Comparison of ENCODE assay signal across 8 mouse cellular contexts in the genomic region with DNA sequence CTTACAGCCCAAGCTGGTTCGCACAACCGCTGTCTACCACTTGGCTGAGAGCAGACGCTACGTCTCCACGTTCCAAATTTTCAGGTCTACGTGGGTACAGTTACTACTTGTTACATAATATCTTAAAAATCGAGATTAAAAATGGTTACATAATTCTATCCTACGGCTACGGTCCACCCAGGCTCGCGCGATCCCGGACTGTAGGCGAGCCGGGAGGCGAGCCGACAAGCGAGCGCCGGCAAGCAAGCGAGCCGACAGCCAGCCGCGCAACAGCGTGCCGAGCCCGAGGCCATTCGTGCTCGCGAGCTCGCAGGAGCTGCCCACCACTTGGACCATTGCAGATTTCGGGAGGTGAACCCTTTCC. TPM values are rescaled to one million over a fixed set of nuclear protein-coding genes. Genes with fewer than 3 reads are reported as not detected.
DNase-seq lines count a peak whose midpoint lies in the region; ATAC-seq lines count a peak whose summit lies in the region.

No protein-coding gene starts in this region.

- WGBS in kidney, embryonic 16.5 days = 47% methylated on average over 32 of the region's 32 CpGs
- WGBS in embryonic facial prominence, embryonic 13.5 days = 60% methylated on average over 32 of the region's 32 CpGs
- WGBS in hindbrain, embryonic 13.5 days = 54% methylated on average over 32 of the region's 32 CpGs
- 59% methylated on average over 32 of the region's 32 CpGs for WGBS in midbrain, embryonic 13.5 days

- H3K4me1 ChIP-seq in kidney, embryonic 16.5 days (ENCODE audit: insufficient read depth, low read length) = no peaks in the 10 kb centered on the region
- peaks cover 8% of the 10 kb centered on the region; the same call in 1 of the 2 replicates for H3K4me1 ChIP-seq in embryonic facial prominence, embryonic 13.5 days
- peaks cover 7% of the 10 kb centered on the region for H3K4me1 ChIP-seq in hindbrain, embryonic 13.5 days (replicated peaks)
- H3K4me1 ChIP-seq in midbrain, embryonic 13.5 days (replicated peaks) = no peaks in the 10 kb centered on the region

- peaks cover 56% of the 10 kb centered on the region for H3K9me3 ChIP-seq in kidney, embryonic 16.5 days (ENCODE audit: low read length)
- H3K9me3 ChIP-seq in embryonic facial prominence, embryonic 13.5 days = peaks cover 69% of the 10 kb centered on the region
- H3K9me3 ChIP-seq in hindbrain, embryonic 13.5 days = peaks cover 22% of the 10 kb centered on the region
- peaks cover 28% of the 10 kb centered on the region for H3K9me3 ChIP-seq in midbrain, embryonic 13.5 days

- H3K27ac ChIP-seq in kidney, embryonic 16.5 days (ENCODE audit: low read length) = no peak overlapping the region
- no peak overlapping the region for H3K27ac ChIP-seq in embryonic facial prominence, embryonic 13.5 days
- H3K27ac ChIP-seq in hindbrain, embryonic 13.5 days = peak overlapping the region; percentile 82; the same call in 1 of the 2 replicates
- H3K27ac ChIP-seq in midbrain, embryonic 13.5 days = no peak overlapping the region

- peaks cover 69% of the 10 kb centered on the region for H3K36me3 ChIP-seq in kidney, embryonic 16.5 days (ENCODE audit: insufficient read depth, low read length)
- H3K36me3 ChIP-seq in embryonic facial prominence, embryonic 13.5 days = peaks cover 89% of the 10 kb centered on the region
- peaks cover 17% of the 10 kb centered on the region for H3K36me3 ChIP-seq in hindbrain, embryonic 13.5 days
- peaks cover 31% of the 10 kb centered on the region for H3K36me3 ChIP-seq in midbrain, embryonic 13.5 days

- H3K4me2 ChIP-seq in kidney, embryonic 16.5 days (replicated peaks; ENCODE audit: low read depth, low read length) = no peak overlapping the region
- peak overlapping the region; percentile 61 for H3K4me2 ChIP-seq in embryonic facial prominence, embryonic 13.5 days
- peak overlapping the region; percentile 56 for H3K4me2 ChIP-seq in hindbrain, embryonic 13.5 days
- H3K4me2 ChIP-seq in midbrain, embryonic 13.5 days (replicated peaks) = peak overlapping the region; percentile 55

- no peak overlapping the region for H3K9ac ChIP-seq in kidney, embryonic 16.5 days (replicated peaks; ENCODE audit: low read length)
- no peak overlapping the region for H3K9ac ChIP-seq in embryonic facial prominence, embryonic 13.5 days
- H3K9ac ChIP-seq in hindbrain, embryonic 13.5 days = no peak overlapping the region
- H3K9ac ChIP-seq in midbrain, embryonic 13.5 days (replicated peaks) = no peak overlapping the region

- peaks cover 80% of the 10 kb centered on the region for H3K27me3 ChIP-seq in kidney, embryonic 16.5 days (ENCODE audit: insufficient read depth, low read length)
- peaks cover 97% of the 10 kb centered on the region for H3K27me3 ChIP-seq in embryonic facial prominence, embryonic 13.5 days
- H3K27me3 ChIP-seq in hindbrain, embryonic 13.5 days = peaks cover 81% of the 10 kb centered on the region
- peaks cover 89% of the 10 kb centered on the region for H3K27me3 ChIP-seq in midbrain, embryonic 13.5 days

- no peak overlapping the region for H3K4me3 ChIP-seq in kidney, embryonic 16.5 days (ENCODE audit: low read length)
- no peak overlapping the region for H3K4me3 ChIP-seq in embryonic facial prominence, embryonic 13.5 days
- H3K4me3 ChIP-seq in hindbrain, embryonic 13.5 days = peak overlapping the region; percentile 42
- peak overlapping the region; percentile 44 for H3K4me3 ChIP-seq in midbrain, embryonic 13.5 days (replicated peaks)

- ATAC-seq in kidney, embryonic 16.5 days (ENCODE audit: low FRiP score, low TSS enrichment) = peak; percentile 65
- peak; percentile 49; the same call in 1 of the 2 replicates for ATAC-seq in embryonic facial prominence, embryonic 13.5 days (ENCODE audit: insufficient number of reproducible peaks, insufficient read depth, low FRiP score, low TSS enrichment, low read depth)
- ATAC-seq in hindbrain, embryonic 13.5 days (ENCODE audit: low FRiP score) = peak; percentile 72
- ATAC-seq in midbrain, embryonic 13.5 days = peak; percentile 82

- no peak for DNase-seq in kidney, postnatal 36 days
- no peak for DNase-seq in spleen, adult 18-20 months
- DNase-seq in kidney, postnatal 14 days = no peak
- no peak for DNase-seq in adrenal gland, postnatal 25 days

RNA-seq across cellular contexts. Expression of a gene that starts 13.1 kb away (rescaled TPM):
- polyA plus RNA-seq in kidney, embryonic 16.5 days (2015; fragmentation: Nextera tagmentation; extraction: Ambion mirVana) = 374 and 409 TPM in 2 replicates
- polyA plus RNA-seq in embryonic facial prominence, embryonic 13.5 days (2015; fragmentation: Nextera tagmentation; extraction: Ambion mirVana) = 444 and 498 TPM in 2 replicates
- 116 and 124 TPM in 2 replicates for polyA plus RNA-seq in hindbrain, embryonic 13.5 days (2015; fragmentation: Nextera tagmentation; extraction: Ambion mirVana)
- 132 and 149 TPM in 2 replicates for polyA plus RNA-seq in midbrain, embryonic 13.5 days (2015; fragmentation: Nextera tagmentation; extraction: Ambion mirVana)
- total RNA-seq in adrenal gland, postnatal 25 days (2021) = 103 and 108 TPM in 2 replicates

Comparison
In these comparisons a context has a peak if more than half of its experiments do, and no peak if none do; other contexts are left out.
1. H3K4me3 ChIP-seq: peak in hindbrain, embryonic 13.5 days (single experiment) and midbrain, embryonic 13.5 days (single experiment); none in kidney, embryonic 16.5 days (single experiment) and embryonic facial prominence, embryonic 13.5 days (single experiment).
2. Peak in every context shown above with its lines, with median percentiles within 50 percentile points of each other: ATAC-seq.